Mouse (Mus musculus) liver, embryonic 16.5 days (tissue): ENCODE measurements around the gene Cyp39a1. TPM values are rescaled to one million over a fixed set of nuclear protein-coding genes. Genes with fewer than 3 reads are reported as not detected.

Experiments
- ATAC-seq: fragments of 200-750 bp; cut with Nextera tagmentation; 2 replicates; pipeline ENCODE4 v1.8.0; 2017; ENCODE audit warnings: low read depth, mild to moderate bottlenecking, moderate number of reproducible peaks, moderate library complexity
- H3K27ac ChIP-seq: fragments of 300-500 bp; sonication (generic); 2 replicates; pipeline ENCODE4 v1.5.1; 2014; ENCODE audit warnings: mild to moderate bottlenecking, low read length
- H3K27me3 ChIP-seq: fragments of 300-500 bp; sonication (generic); 2 replicates; pipeline ENCODE4 v1.6.1; 2014; ENCODE audit warnings: low read depth, low read length, mixed read lengths; ENCODE audit not compliant: control insufficient read depth, insufficient read depth
- H3K36me3 ChIP-seq: fragments of 300-500 bp; sonication (generic); 2 replicates; pipeline ENCODE4 v1.6.1; 2014; ENCODE audit warnings: mild to moderate bottlenecking; ENCODE audit not compliant: control insufficient read depth, insufficient read depth
- H3K4me1 ChIP-seq: fragments of 300-500 bp; sonication (generic); 2 replicates; pipeline ENCODE4 v1.6.1; 2014; ENCODE audit warnings: low read depth, low read length, mixed read lengths; ENCODE audit not compliant: control insufficient read depth
- H3K4me2 ChIP-seq: fragments of 300-500 bp; sonication (generic); 2 replicates; pipeline ENCODE4 v1.6.1; 2014; ENCODE audit warnings: low read depth, low read length, mixed read lengths
- H3K4me3 ChIP-seq: fragments of 300-500 bp; sonication (generic); 2 replicates; pipeline ENCODE4 v1.5.1; 2014; ENCODE audit warnings: low read depth, mild to moderate bottlenecking, low read length
- H3K9ac ChIP-seq: fragments of 300-500 bp; sonication (generic); 2 replicates; pipeline ENCODE4 v1.6.1; 2014; ENCODE audit warnings: low read depth, low read length
- H3K9me3 ChIP-seq: fragments of 300-500 bp; sonication (generic); replicated peaks from 2 replicates; pipeline ENCODE4 v1.6.1; 2016; ENCODE audit warnings: low read length; ENCODE audit not compliant: control insufficient read depth
- WGBS: fragments of 180-500 bp; shearing (Covaris S2); extraction: QIAGEN DNeasy Blood & Tissue Kit; methylation state at CpG from one replicate; pipeline ENCODE4 v1.1.7; 2014; ENCODE audit not compliant: insufficient replicate concordance; 5-methylcytosine and 5-hydroxymethylcytosine counted together
- polyA plus RNA-seq: library from polyadenylated mRNA; unstranded; fragments of >200 nt; fragmentation: Nextera tagmentation; extraction: Ambion mirVana; gene quantifications from 2 replicates; pipeline ENCODE4 v1.2.1, GENCODE M21; 2015

The Cyp39a1 gene
- polyA plus RNA-seq, 1 experiment from 2014 or later: 14.7 TPM

DNA sequence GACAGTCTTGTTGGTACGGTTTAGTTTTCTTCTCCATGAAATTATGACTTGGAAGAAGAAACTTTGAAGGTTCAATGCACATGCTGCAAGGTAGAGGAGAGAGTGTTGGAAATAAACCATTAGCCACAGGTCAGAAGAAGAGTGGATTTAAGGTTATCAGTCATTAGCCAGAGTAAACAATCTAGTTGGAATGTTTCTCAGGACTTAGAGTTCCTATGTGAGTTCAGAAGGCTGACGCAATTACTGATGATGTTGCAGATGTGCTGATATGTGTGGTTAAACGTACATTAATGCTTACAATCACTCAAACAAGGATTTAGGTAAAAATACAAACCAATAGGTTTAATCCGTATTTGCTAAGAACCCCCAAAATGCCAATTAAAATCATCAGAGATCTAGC is 4.7 kb downstream of the Cyp39a1 start:
- Histone ChIP-seq H3K4me2 (no peak overlapping the region), H3K4me3 (no peak overlapping the region), H3K27me3 (no peaks in the 10 kb centered on the region), H3K27ac (peak overlapping the region; percentile 58; the same call in 1 of the 2 replicates), H3K36me3 (no peaks in the 10 kb centered on the region), H3K9ac (no peak overlapping the region), H3K4me1 (peaks cover 9% of the 10 kb centered on the region), H3K9me3 (no peaks in the 10 kb centered on the region)
- 46% methylated on average over 4 of the region's 4 CpGs for WGBS
- ATAC-seq: peak; percentile 50

DNA sequence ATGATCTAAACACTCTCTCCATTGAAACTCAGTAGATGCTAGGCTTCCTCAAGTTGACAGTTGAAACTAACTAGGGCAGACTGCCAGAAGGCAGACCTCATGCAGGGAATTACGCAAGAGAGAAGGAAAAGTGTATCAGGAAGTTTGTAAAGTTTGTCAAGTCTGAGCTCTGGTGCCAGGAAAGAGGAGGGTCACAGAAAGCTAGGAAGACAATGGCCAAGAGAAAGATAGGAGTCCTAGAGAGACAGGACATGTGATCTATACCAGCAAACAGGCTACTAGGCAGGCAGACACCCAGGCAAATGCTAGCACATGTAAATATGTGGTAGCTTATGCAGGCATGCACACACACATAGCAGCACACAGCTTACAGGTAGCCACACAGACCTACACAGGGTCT is 8.0 kb downstream of the Cyp39a1 start:
- no peak overlapping the region for H3K4me3 ChIP-seq
- H3K4me2 ChIP-seq: no peak overlapping the region
- no peaks in the 10 kb centered on the region for H3K27me3 ChIP-seq
- no peak overlapping the region for H3K9ac ChIP-seq
- WGBS: 35% methylated on average over 1 of the region's 1 CpGs
- ATAC-seq: peak; percentile 32; the same call in 1 of the 2 replicates
- peaks cover 9% of the 10 kb centered on the region for H3K4me1 ChIP-seq
- no peaks in the 10 kb centered on the region for H3K9me3 ChIP-seq
- H3K36me3 ChIP-seq: no peaks in the 10 kb centered on the region
- no peak overlapping the region for H3K27ac ChIP-seq

DNA sequence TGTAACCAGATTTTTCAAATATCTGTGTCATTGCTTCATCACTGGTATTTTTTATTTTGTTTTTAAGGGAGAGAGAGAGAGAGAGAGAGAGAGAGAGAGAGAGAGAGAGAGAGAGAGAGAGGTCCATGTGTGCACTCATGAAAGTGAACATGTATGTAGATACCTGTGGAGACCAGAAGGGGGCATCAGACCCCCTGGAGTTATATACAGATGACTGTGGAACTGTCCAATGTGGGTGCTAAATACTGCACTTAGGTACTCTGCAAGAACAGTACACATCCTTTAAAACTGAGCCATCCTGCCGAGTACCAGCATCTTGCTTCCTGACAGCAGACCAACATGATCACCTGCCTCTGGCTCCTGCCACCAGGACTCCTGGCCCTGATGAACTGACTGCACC is 9.0 kb downstream of the Cyp39a1 start:
- H3K4me2 ChIP-seq: no peak overlapping the region
- H3K9ac ChIP-seq: no peak overlapping the region
- peaks cover 7% of the 10 kb centered on the region for H3K4me1 ChIP-seq
- no peak overlapping the region for H3K4me3 ChIP-seq
- H3K27me3 ChIP-seq: no peaks in the 10 kb centered on the region
- H3K9me3 ChIP-seq: no peaks in the 10 kb centered on the region
- WGBS: 58% methylated on average over 1 of the region's 1 CpGs
- ATAC-seq: no peak
- H3K36me3 ChIP-seq: no peaks in the 10 kb centered on the region
- no peak overlapping the region for H3K27ac ChIP-seq

DNA sequence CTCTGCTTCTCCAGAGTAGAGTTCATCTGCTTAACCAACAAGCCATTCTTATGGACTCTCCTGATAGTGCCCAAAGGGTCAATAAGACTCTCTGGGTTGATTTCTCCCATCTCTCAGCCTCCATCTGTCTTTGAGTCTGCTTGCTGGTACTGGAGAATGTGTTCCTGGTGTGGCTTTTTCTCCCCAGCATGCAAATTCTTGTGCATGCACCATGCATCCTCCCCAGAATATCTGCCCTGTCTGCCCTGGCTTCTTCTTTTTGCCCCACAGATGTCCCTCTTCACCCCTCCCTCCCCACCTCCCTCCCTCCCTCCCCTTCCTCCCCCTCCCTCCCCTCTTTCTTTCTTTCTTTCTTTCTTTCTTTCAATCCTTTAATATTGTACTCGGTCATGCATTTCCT is 10.1 kb downstream of the Cyp39a1 start:
- H3K36me3 ChIP-seq: no peaks in the 10 kb centered on the region
- no peaks in the 10 kb centered on the region for H3K27me3 ChIP-seq
- ATAC-seq: no peak
- H3K27ac ChIP-seq: no peak overlapping the region
- H3K4me2 ChIP-seq: no peak overlapping the region
- no peak overlapping the region for H3K9ac ChIP-seq
- peaks cover 5% of the 10 kb centered on the region for H3K4me1 ChIP-seq
- no peak overlapping the region for H3K4me3 ChIP-seq
- H3K9me3 ChIP-seq: no peaks in the 10 kb centered on the region
- 75% methylated on average over 1 of the region's 1 CpGs for WGBS

DNA sequence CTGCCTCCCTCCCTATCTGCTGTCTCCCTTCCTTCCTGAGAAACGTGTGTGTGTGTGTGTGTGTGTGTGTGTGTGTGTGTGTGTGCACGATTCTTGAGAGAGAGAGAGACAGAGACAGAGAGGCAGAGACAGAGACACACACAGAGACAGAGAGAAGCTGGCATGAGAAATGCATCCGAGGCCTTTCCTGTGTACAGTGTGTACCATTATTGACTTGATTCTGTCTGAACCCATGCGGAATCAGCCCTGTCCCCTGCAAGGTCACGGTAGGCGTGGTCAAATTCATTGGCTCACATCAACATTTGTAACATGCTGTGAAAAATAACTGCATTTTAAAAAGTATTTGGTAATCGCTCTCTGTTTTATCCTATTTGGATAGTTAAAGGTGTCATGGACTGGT is 16.9 kb downstream of the Cyp39a1 start:
- 66% methylated on average over 6 of the region's 7 CpGs for WGBS
- Histone ChIP-seq H3K4me1 (no peaks in the 10 kb centered on the region), H3K9me3 (no peaks in the 10 kb centered on the region), H3K27ac (no peak overlapping the region), H3K4me2 (no peak overlapping the region), H3K27me3 (no peaks in the 10 kb centered on the region), H3K4me3 (no peak overlapping the region), H3K36me3 (no peaks in the 10 kb centered on the region; the same call in 1 of the 2 replicates), H3K9ac (no peak overlapping the region)
- ATAC-seq: no peak

DNA sequence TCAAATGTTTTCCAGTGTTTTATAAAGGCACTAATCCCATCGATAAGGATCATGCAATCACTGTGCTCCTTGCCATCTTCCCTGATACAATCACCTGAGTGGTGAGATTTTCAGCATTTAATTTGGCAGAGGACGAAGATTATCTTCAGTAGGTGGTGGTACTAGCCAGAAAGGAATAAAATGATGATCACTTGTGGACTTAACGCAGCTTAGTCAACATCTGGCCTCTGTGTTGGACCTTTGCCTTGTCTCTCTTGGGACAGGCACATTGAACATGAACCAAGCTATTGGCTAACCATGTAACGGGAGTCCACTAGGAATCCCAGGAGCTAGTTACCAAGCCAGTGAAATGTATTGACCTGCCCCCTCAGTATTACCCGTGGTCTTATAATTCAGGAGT is 17.4 kb downstream of the Cyp39a1 start:
- H3K36me3 ChIP-seq: no peaks in the 10 kb centered on the region; the same call in 1 of the 2 replicates
- no peaks in the 10 kb centered on the region for H3K9me3 ChIP-seq
- H3K9ac ChIP-seq: no peak overlapping the region
- no peaks in the 10 kb centered on the region for H3K4me1 ChIP-seq
- 61% methylated on average over 5 of the region's 5 CpGs for WGBS
- no peak overlapping the region for H3K27ac ChIP-seq
- H3K4me3 ChIP-seq: no peak overlapping the region
- H3K27me3 ChIP-seq: no peaks in the 10 kb centered on the region
- no peak overlapping the region for H3K4me2 ChIP-seq
- ATAC-seq: peak; percentile 37; the same call in 1 of the 2 replicates

DNA sequence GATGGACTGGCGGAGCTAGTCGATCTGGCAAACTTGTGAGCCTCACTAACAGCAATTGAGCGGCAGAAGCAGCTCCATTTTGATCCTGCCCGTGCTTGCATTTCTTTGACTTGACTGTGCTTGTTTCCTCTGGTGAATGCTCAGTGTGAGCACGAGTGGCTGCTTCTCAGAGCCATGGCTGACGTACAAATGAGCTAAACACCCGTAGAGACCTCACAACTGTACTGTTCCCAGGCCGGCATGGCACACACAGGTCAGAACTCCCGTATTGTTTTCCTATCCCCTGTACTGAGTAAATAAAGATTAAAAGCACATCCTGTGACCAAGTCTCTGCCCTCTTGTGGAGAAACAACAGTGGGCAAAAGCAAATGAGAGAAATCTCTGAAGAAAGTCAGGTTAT is 22.4 kb downstream of the Cyp39a1 start:
- H3K4me2 ChIP-seq: no peak overlapping the region
- no peak overlapping the region for H3K27ac ChIP-seq
- H3K9ac ChIP-seq: no peak overlapping the region
- H3K36me3 ChIP-seq: peaks cover 8% of the 10 kb centered on the region
- WGBS: 49% methylated on average over 9 of the region's 9 CpGs
- no peaks in the 10 kb centered on the region for H3K27me3 ChIP-seq
- peak; percentile 54; the same call in 1 of the 2 replicates for ATAC-seq
- no peaks in the 10 kb centered on the region for H3K9me3 ChIP-seq
- no peaks in the 10 kb centered on the region for H3K4me1 ChIP-seq
- no peak overlapping the region for H3K4me3 ChIP-seq

DNA sequence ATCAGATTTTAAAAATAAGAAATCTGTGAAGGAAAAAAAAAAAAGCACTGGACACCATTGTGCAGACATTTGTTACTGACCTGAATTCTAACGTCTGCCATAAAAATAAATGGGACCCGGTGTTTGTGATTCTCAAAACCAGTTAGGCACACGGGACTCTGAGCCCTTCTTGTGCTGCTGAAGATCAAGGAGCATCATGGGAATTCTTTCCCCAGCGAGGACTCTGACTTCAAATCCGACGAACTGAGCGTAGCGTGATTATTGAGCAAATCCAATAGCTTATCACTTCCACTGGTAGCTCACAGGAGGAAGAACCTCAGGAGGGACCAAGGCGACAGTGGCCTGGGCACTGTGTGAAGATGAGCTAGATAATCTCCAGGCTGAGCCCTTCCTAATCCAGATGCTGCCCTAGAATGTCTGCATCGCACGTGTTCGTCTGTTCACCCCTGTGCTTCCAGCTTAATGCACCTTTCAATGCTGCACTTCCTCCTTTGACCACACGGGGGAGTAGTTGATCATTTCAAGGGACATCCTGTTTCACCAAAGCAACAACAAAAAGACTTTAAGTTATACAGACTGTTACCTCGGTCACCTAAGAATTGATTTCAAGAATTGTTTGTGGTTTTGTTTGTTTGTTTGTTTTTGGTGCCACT is 31.9 kb downstream of the Cyp39a1 start:
- 35% methylated on average over 14 of the region's 14 CpGs for WGBS
- no peaks in the 10 kb centered on the region for H3K27me3 ChIP-seq
- H3K36me3 ChIP-seq: peaks cover 8% of the 10 kb centered on the region
- no peak overlapping the region for H3K27ac ChIP-seq
- ATAC-seq: no peak
- H3K4me1 ChIP-seq: no peaks in the 10 kb centered on the region
- H3K4me3 ChIP-seq: no peak overlapping the region
- H3K4me2 ChIP-seq: no peak overlapping the region
- no peaks in the 10 kb centered on the region; the same call in 1 of the 2 replicates for H3K9me3 ChIP-seq
- no peak overlapping the region for H3K9ac ChIP-seq

DNA sequence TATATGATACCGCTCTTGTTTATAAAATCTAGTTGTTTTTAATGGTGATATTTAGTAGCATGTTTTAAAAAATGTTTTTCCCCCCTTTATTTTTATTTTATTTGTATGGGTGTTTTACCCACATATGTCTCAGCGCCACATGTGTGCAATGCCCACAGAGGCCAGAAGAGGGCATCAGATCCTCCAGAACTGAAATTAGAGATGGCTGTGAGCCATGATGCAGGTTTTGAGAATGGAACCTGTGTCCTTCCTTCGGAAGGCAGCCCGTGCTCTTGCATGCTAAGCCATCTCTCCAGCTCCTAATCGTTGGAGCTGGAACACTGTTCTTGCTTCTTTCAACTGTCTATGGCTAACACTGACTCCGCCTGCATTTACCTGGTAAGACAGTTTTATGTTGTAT is 33.8 kb downstream of the Cyp39a1 start:
- Histone ChIP-seq H3K9ac (no peak overlapping the region), H3K4me1 (no peaks in the 10 kb centered on the region), H3K36me3 (peaks cover under 1% of the 10 kb centered on the region; the same call in 1 of the 2 replicates), H3K4me3 (no peak overlapping the region), H3K27ac (no peak overlapping the region), H3K4me2 (no peak overlapping the region), H3K27me3 (no peaks in the 10 kb centered on the region), H3K9me3 (no peaks in the 10 kb centered on the region)
- 55% methylated on average over 6 of the region's 6 CpGs for WGBS
- no peak for ATAC-seq
